Mouse (Mus musculus) midbrain, embryonic 16.5 days (tissue): Measurements from ENCODE around the gene Wdr5. TPM values are rescaled to one million over a fixed set of nuclear protein-coding genes. Genes with fewer than 3 reads are reported as not detected.

ENCODE experiments used
- ATAC-seq: fragments of 200-750 bp; cut with Nextera tagmentation; 2 replicates; pipeline ENCODE4 v1.8.0; 2017; ENCODE audit warnings: moderate TSS enrichment
- H3K27ac ChIP-seq: fragments of 300-500 bp; sonication (generic); 2 replicates; pipeline ENCODE4 v1.5.1; 2014; ENCODE audit warnings: mild to moderate bottlenecking, low read length, mixed read lengths
- H3K27me3 ChIP-seq: fragments of 300-500 bp; sonication (generic); 2 replicates; pipeline ENCODE4 v1.6.1; 2014; ENCODE audit warnings: low read depth, low read length, mixed read lengths; ENCODE audit not compliant: control insufficient read depth, insufficient read depth
- H3K36me3 ChIP-seq: fragments of 300-500 bp; sonication (generic); 2 replicates; pipeline ENCODE4 v1.6.1; 2014; ENCODE audit warnings: mild to moderate bottlenecking, low read length, moderate library complexity, mixed read lengths; ENCODE audit not compliant: control insufficient read depth, insufficient read depth
- H3K4me1 ChIP-seq: fragments of 300-500 bp; sonication (generic); 2 replicates; pipeline ENCODE4 v1.6.1; 2014; ENCODE audit warnings: mild to moderate bottlenecking, low read length, mixed read lengths; ENCODE audit not compliant: control insufficient read depth, insufficient read depth
- H3K4me2 ChIP-seq: fragments of 300-500 bp; sonication (generic); 2 replicates; pipeline ENCODE4 v1.6.1; 2014; ENCODE audit warnings: mild to moderate bottlenecking, low read length, mixed read lengths
- H3K4me3 ChIP-seq: fragments of 300-500 bp; sonication (generic); 2 replicates; pipeline ENCODE4 v1.5.1; 2014; ENCODE audit warnings: low read depth, mild to moderate bottlenecking, low read length, moderate library complexity, mixed read lengths
- H3K9ac ChIP-seq: fragments of 300-500 bp; sonication (generic); 2 replicates; pipeline ENCODE4 v1.6.1; 2014; ENCODE audit warnings: low read depth, low read length, mixed read lengths
- H3K9me3 ChIP-seq: fragments of 300-500 bp; sonication (generic); replicated peaks from 2 replicates; pipeline ENCODE4 v1.6.1; 2014; ENCODE audit warnings: mild to moderate bottlenecking, low read length, mixed read lengths; ENCODE audit not compliant: control insufficient read depth, poor library complexity, severe bottlenecking
- WGBS: fragments of 180-500 bp; shearing (Covaris S2); extraction: QIAGEN DNeasy Blood & Tissue Kit; methylation state at CpG from one replicate; pipeline ENCODE4 v1.1.7; 2014; 5-methylcytosine and 5-hydroxymethylcytosine counted together
- polyA plus RNA-seq: library from polyadenylated mRNA; unstranded; fragments of >200 nt; fragmentation: Nextera tagmentation; extraction: Ambion mirVana; gene quantifications from 2 replicates; pipeline ENCODE4 v1.2.1, GENCODE M21; 2015

Wdr5 gene
- polyA plus RNA-seq, 1 experiment from 2014 or later, result 42.6 TPM

- WGBS, result 81% methylated on average over 6 of the region's 6 CpGs
- no peak overlapping the region for H3K4me3 ChIP-seq
- no peak for ATAC-seq
Measured at GRCm38 (mm10) chr2:27556921-27557320, 42.0 kb downstream of the Wdr5 start.

DNA sequence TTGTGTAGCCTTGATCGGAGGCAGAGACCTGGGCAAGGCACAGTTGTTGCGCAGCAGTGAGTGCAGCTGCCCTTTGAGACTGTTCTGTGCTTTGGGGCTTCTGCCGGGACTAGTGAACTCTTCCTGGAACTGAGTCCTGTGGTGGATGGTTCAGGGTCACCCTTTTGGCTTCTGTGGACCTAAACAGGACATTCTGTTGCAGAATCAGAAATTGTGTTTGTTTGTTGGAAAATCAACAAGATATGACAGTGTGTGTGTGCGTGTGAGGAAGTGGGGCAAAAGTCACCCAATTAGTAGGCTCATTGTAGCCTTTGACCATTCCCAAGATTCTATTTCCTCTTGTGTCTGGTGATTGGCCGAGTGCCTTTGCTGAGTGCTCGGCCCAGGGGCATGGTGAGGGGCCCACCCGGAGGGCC, 45.8 kb downstream of the Wdr5 start:
- Histone ChIP-seq H3K4me1 (no peaks in the 10 kb centered on the region), H3K9ac (no peak overlapping the region), H3K4me2 (no peak overlapping the region), H3K27ac (no peak overlapping the region), H3K9me3 (no peaks in the 10 kb centered on the region), H3K27me3 (no peaks in the 10 kb centered on the region), H3K4me3 (no peak overlapping the region), H3K36me3 (no peaks in the 10 kb centered on the region)
- no peak for ATAC-seq
- WGBS, result 85% methylated on average over 7 of the region's 7 CpGs

More at GRCm38 (mm10) chr2:27556921-27557320, 42.0 kb downstream of the Wdr5 start:
- no peak overlapping the region for H3K9ac ChIP-seq
- H3K9me3 ChIP-seq, result no peaks in the 10 kb centered on the region
- H3K4me2 ChIP-seq, result no peak overlapping the region
- H3K36me3 ChIP-seq, result no peaks in the 10 kb centered on the region
- H3K4me1 ChIP-seq, result no peaks in the 10 kb centered on the region
- H3K27me3 ChIP-seq, result no peaks in the 10 kb centered on the region
- no peak overlapping the region for H3K27ac ChIP-seq

DNA sequence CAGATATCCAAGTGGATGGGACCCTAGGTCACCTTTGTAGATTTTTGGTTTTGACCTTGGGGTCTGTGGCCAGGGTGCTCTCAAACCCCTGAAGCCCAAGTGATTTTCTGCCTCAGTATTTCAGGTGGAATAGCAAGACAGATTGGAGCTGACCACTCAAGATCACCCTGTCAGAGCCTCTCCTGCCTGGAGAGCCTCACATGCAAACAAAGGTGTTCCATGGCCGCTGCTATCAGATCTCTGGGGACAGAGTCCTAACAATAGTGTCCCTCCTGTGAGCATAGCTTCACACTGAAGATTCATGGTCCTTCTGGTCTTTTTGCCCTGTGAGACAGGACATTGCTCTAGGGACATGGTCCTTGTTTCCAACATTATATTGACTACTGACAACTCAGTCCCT, 46.2 kb downstream of the Wdr5 start:
- 77% methylated on average over 1 of the region's 1 CpGs for WGBS

GRCm38 (mm10) chr2:27561829-27562228, 46.9 kb downstream of the Wdr5 start:
- Histone ChIP-seq H3K9ac (no peak overlapping the region), H3K9me3 (no peaks in the 10 kb centered on the region), H3K4me3 (no peak overlapping the region), H3K27ac (no peak overlapping the region), H3K36me3 (no peaks in the 10 kb centered on the region), H3K4me1 (no peaks in the 10 kb centered on the region), H3K27me3 (no peaks in the 10 kb centered on the region), H3K4me2 (no peak overlapping the region)
- no peak for ATAC-seq
- whole genome bisulfite sequencing, result 93% methylated on average over 3 of the region's 3 CpGs

More for the DNA sequence above, 46.2 kb downstream of the Wdr5 start:
- Histone ChIP-seq H3K36me3 (no peaks in the 10 kb centered on the region), H3K4me3 (no peak overlapping the region), H3K27me3 (no peaks in the 10 kb centered on the region), H3K9ac (no peak overlapping the region), H3K4me2 (no peak overlapping the region), H3K4me1 (no peaks in the 10 kb centered on the region), H3K9me3 (no peaks in the 10 kb centered on the region), H3K27ac (no peak overlapping the region)
- no peak for ATAC-seq

DNA sequence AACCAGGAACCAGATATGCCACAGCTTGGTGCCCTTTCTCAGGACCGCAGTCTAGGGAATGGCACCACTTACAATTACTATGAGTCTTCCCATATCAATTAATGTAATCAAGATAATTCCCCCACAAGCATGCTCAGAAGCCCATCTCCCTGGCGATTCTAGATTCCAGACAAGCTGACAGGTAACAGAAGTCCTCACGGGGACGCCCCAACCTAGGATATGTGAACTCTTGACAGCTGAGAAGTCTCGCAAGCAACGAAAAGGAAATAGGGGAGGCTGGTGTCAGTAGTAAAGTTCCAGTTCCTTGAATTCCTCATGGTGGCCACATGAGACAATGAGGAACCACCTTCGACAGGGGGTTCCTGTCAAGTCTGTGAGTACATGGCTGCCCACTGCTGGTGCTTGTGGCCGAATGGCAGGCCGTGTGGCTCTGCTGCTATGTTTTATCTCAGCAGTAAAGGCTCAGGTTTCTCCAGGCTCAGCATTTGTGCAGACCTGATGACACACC, 48.7 kb downstream of the Wdr5 start:
- Histone ChIP-seq H3K4me1 (no peaks in the 10 kb centered on the region), H3K27ac (no peak overlapping the region), H3K4me3 (no peak overlapping the region), H3K36me3 (no peaks in the 10 kb centered on the region), H3K9ac (no peak overlapping the region), H3K4me2 (no peak overlapping the region), H3K27me3 (no peaks in the 10 kb centered on the region), H3K9me3 (no peaks in the 10 kb centered on the region)
- no peak for ATAC-seq
- WGBS, result 84% methylated on average over 9 of the region's 9 CpGs

- no peaks in the 10 kb centered on the region for H3K4me1 ChIP-seq
- no peak overlapping the region for H3K4me2 ChIP-seq
- WGBS, result 88% methylated on average over 4 of the region's 4 CpGs
- H3K9ac ChIP-seq, result no peak overlapping the region
- H3K4me3 ChIP-seq, result no peak overlapping the region
- no peaks in the 10 kb centered on the region for H3K9me3 ChIP-seq
- ATAC-seq, result no peak
- H3K27ac ChIP-seq, result no peak overlapping the region
- no peaks in the 10 kb centered on the region for H3K36me3 ChIP-seq
- H3K27me3 ChIP-seq, result no peaks in the 10 kb centered on the region
Measured at GRCm38 (mm10) chr2:27564694-27565093, 49.7 kb downstream of the Wdr5 start.

GRCm38 (mm10) chr2:27565316-27566103, 50.6 kb downstream of the Wdr5 start:
- no peak overlapping the region for H3K9ac ChIP-seq
- H3K36me3 ChIP-seq, result no peaks in the 10 kb centered on the region
- WGBS, result 65% methylated on average over 12 of the region's 12 CpGs
- H3K4me3 ChIP-seq, result no peak overlapping the region
- no peak overlapping the region for H3K27ac ChIP-seq
- ATAC-seq, result no peak
- H3K4me2 ChIP-seq, result no peak overlapping the region
- H3K4me1 ChIP-seq, result no peaks in the 10 kb centered on the region
- H3K9me3 ChIP-seq, result no peaks in the 10 kb centered on the region
- no peaks in the 10 kb centered on the region for H3K27me3 ChIP-seq

DNA sequence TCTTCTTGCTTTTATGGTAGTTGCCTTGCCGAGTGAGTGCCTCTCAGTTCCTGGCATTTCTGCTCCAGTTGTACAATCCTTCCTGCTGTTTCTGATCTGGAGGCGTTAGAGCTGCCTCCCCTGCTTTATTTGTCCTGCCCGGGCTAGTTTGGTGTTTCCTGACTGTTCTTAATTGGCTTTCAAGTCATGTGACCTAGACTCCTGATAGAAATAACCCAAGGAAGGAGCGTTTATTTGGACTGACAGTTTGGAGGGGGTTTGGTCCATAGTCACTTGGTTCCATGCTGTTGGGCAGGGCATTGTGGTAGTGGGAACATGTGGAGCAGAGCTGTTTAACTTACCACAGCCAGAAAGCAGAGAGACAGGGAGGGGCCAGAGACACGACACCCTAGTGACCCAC, 55.9 kb downstream of the Wdr5 start:
- Histone ChIP-seq H3K9me3 (no peaks in the 10 kb centered on the region), H3K27me3 (no peaks in the 10 kb centered on the region), H3K9ac (no peak overlapping the region), H3K4me3 (no peak overlapping the region), H3K4me2 (no peak overlapping the region), H3K4me1 (peaks cover 19% of the 10 kb centered on the region), H3K36me3 (no peaks in the 10 kb centered on the region), H3K27ac (no peak overlapping the region)
- ATAC-seq, result no peak
- WGBS, result 63% methylated on average over 5 of the region's 5 CpGs

GRCm38 (mm10) chr2:27572261-27572793, 57.4 kb downstream of the Wdr5 start:
- Histone ChIP-seq H3K4me1 (peaks cover 19% of the 10 kb centered on the region), H3K36me3 (no peaks in the 10 kb centered on the region), H3K9me3 (no peaks in the 10 kb centered on the region), H3K4me3 (no peak overlapping the region), H3K27ac (peak overlapping the region; percentile 88), H3K27me3 (no peaks in the 10 kb centered on the region), H3K9ac (0 out of 2 replicates have a peak overlapping the region, but pooled peaks have one; percentile 20), H3K4me2 (peak overlapping the region; percentile 45)
- peak; percentile 66 for ATAC-seq
- WGBS, result 64% methylated on average over 8 of the region's 8 CpGs
